10 mouse cellular contexts compared by ENCODE assay signal in genomic region chr11:102144957-102145470, GRCm38 (mm10). TPM values are rescaled to one million over a fixed set of nuclear protein-coding genes. Genes with fewer than 3 reads are reported as not detected.
DNase-seq lines count a peak whose midpoint lies in the region; ATAC-seq and TF ChIP-seq lines count a peak whose summit lies in the region.
"Had no signal": no experiment of that assay in that cellular context is flagged by ENCODE, and none has a peak within 500 bp of the region (broad histone marks: within the 10 kb centered on the region; RNA-seq: fewer than 3 reads in every experiment).

No protein-coding gene starts in this region.

- no peak for TF ChIP-seq CTCF in midbrain, postnatal 0 days (IDR thresholded peaks at IDR 0.05)

- H3K9ac ChIP-seq in kidney, embryonic 14.5 days (ENCODE audit: low read depth, low read length): 0 out of 2 replicates have a peak overlapping the region, but pooled peaks have one; percentile 23
- H3K9ac ChIP-seq in embryonic facial prominence, embryonic 11.5 days (replicated peaks; ENCODE audit: low read length): no peak overlapping the region
- H3K9ac ChIP-seq in intestine, embryonic 16.5 days (ENCODE audit: low read depth, low read length): peak overlapping the region; percentile 78
- 0 out of 2 replicates have a peak overlapping the region, but pooled peaks have one; percentile 13 for H3K9ac ChIP-seq in midbrain, postnatal 0 days (replicated peaks; ENCODE audit: low read length, poor library complexity, severe bottlenecking)

- no peak overlapping the region for H3K27ac ChIP-seq in kidney, embryonic 14.5 days (ENCODE audit: low read depth, low read length)
- H3K27ac ChIP-seq in embryonic facial prominence, embryonic 11.5 days (replicated peaks; ENCODE audit: low read depth, low read length): no peak overlapping the region
- H3K27ac ChIP-seq in intestine, embryonic 16.5 days (ENCODE audit: low read length): peak overlapping the region; percentile 89
- H3K27ac ChIP-seq in midbrain, postnatal 0 days (ENCODE audit: low read depth, low read length): no peak overlapping the region

- DNase-seq in kidney, postnatal 36 days: no peak
- no peak for DNase-seq in embryonic facial prominence, embryonic 11.5 days (ENCODE audit: low spot score)
- no peak for DNase-seq in midbrain, postnatal 0 days (ENCODE audit: low spot score)
- DNase-seq in right cerebral cortex, postnatal 36 days (ENCODE audit: low spot score in 2 of 2): no peak
- no peak for DNase-seq in gastrocnemius, postnatal 25 days
- no peak for DNase-seq in left cerebral cortex, adult 11 months (ENCODE audit: low spot score)
- DNase-seq: cerebellum, adult 9-10 months had no signal

- peak overlapping the region; percentile 34 for H3K4me3 ChIP-seq in kidney, embryonic 14.5 days (ENCODE audit: low read length)
- peak overlapping the region; percentile 24; the same call in 1 of the 2 replicates for H3K4me3 ChIP-seq in embryonic facial prominence, embryonic 11.5 days (ENCODE audit: low read depth, low read length)
- H3K4me3 ChIP-seq in intestine, embryonic 16.5 days (ENCODE audit: low read length): peak overlapping the region; percentile 61
- peak overlapping the region; percentile 21; the same call in 1 of the 2 replicates for H3K4me3 ChIP-seq in midbrain, postnatal 0 days (ENCODE audit: low read depth, low read length)

- WGBS in kidney, embryonic 14.5 days: 24% methylated on average over 13 of the region's 13 CpGs
- 27% methylated on average over 13 of the region's 13 CpGs for WGBS in embryonic facial prominence, embryonic 11.5 days
- WGBS in intestine, embryonic 16.5 days: 22% methylated on average over 13 of the region's 13 CpGs
- WGBS in midbrain, postnatal 0 days: 25% methylated on average over 13 of the region's 13 CpGs

- peaks cover 53% of the 10 kb centered on the region for H3K27me3 ChIP-seq in kidney, embryonic 14.5 days (ENCODE audit: control insufficient read depth, insufficient read depth, low read length)
- peaks cover 44% of the 10 kb centered on the region for H3K27me3 ChIP-seq in embryonic facial prominence, embryonic 11.5 days (ENCODE audit: control insufficient read depth, insufficient read depth, low read length)
- peaks cover 36% of the 10 kb centered on the region for H3K27me3 ChIP-seq in intestine, embryonic 16.5 days (replicated peaks; ENCODE audit: control insufficient read depth, insufficient read depth, low read length)
- H3K27me3 ChIP-seq in midbrain, postnatal 0 days (ENCODE audit: insufficient read depth, low read length): peaks cover 67% of the 10 kb centered on the region

- no peaks in the 10 kb centered on the region for H3K36me3 ChIP-seq in kidney, embryonic 14.5 days (ENCODE audit: control insufficient read depth, insufficient read depth, low read length)
- no peaks in the 10 kb centered on the region for H3K36me3 ChIP-seq in embryonic facial prominence, embryonic 11.5 days (replicated peaks; ENCODE audit: control insufficient read depth, insufficient read depth, low read depth, low read length)
- H3K36me3 ChIP-seq in intestine, embryonic 16.5 days (ENCODE audit: control insufficient read depth, insufficient read depth, low read length): no peaks in the 10 kb centered on the region
- no peaks in the 10 kb centered on the region for H3K36me3 ChIP-seq in midbrain, postnatal 0 days (ENCODE audit: insufficient read depth, low read length)

- peaks cover 11% of the 10 kb centered on the region for H3K4me1 ChIP-seq in kidney, embryonic 14.5 days (ENCODE audit: control insufficient read depth, insufficient read depth, low read length)
- H3K4me1 ChIP-seq in embryonic facial prominence, embryonic 11.5 days (ENCODE audit: control insufficient read depth, insufficient read depth, low read length): no peaks in the 10 kb centered on the region
- peaks cover 14% of the 10 kb centered on the region for H3K4me1 ChIP-seq in intestine, embryonic 16.5 days (ENCODE audit: control insufficient read depth, insufficient read depth, low read length)
- H3K4me1 ChIP-seq in midbrain, postnatal 0 days (ENCODE audit: insufficient read depth, low read length): no peaks in the 10 kb centered on the region; the same call in 1 of the 2 replicates

- no peaks in the 10 kb centered on the region for H3K9me3 ChIP-seq in kidney, embryonic 14.5 days (ENCODE audit: control insufficient read depth, low read length)
- H3K9me3 ChIP-seq in embryonic facial prominence, embryonic 11.5 days (replicated peaks; ENCODE audit: control insufficient read depth, low read length): no peaks in the 10 kb centered on the region
- no peaks in the 10 kb centered on the region for H3K9me3 ChIP-seq in intestine, embryonic 16.5 days (ENCODE audit: control insufficient read depth, low read length)
- no peaks in the 10 kb centered on the region for H3K9me3 ChIP-seq in midbrain, postnatal 0 days (ENCODE audit: low read length)

- H3K4me2 ChIP-seq in kidney, embryonic 14.5 days (replicated peaks; ENCODE audit: low read depth, low read length): peak overlapping the region; percentile 53
- H3K4me2 ChIP-seq in embryonic facial prominence, embryonic 11.5 days (ENCODE audit: low read depth, low read length): peak overlapping the region; percentile 43
- peak overlapping the region; percentile 60 for H3K4me2 ChIP-seq in intestine, embryonic 16.5 days (ENCODE audit: low read depth, low read length)
- peak overlapping the region; percentile 29 for H3K4me2 ChIP-seq in midbrain, postnatal 0 days (ENCODE audit: low read depth, low read length, poor library complexity, severe bottlenecking)

- ATAC-seq in kidney, embryonic 14.5 days (ENCODE audit: low FRiP score, low TSS enrichment): no peak; the same call in 1 of the 2 replicates
- no peak for ATAC-seq in embryonic facial prominence, embryonic 11.5 days (replicated peaks; ENCODE audit: insufficient number of reproducible peaks, low FRiP score, low TSS enrichment, low read depth)
- ATAC-seq in intestine, embryonic 16.5 days: peak; percentile 81
- no peak for ATAC-seq in midbrain, postnatal 0 days (ENCODE audit: low FRiP score)

RNA-seq across cellular contexts. Expression of gene Nags, which starts 0.3 kb away (rescaled TPM):
- 0.09 TPM in 1 of 2 replicates, not detected in the other for polyA plus RNA-seq in kidney, embryonic 14.5 days (2014; fragmentation: Nextera tagmentation; extraction: Ambion mirVana)
- polyA plus RNA-seq in embryonic facial prominence, embryonic 11.5 days (2014; fragmentation: Nextera tagmentation; extraction: Ambion mirVana): not detected in 2 replicates
- polyA plus RNA-seq in intestine, embryonic 16.5 days (2015; fragmentation: Nextera tagmentation; extraction: Ambion mirVana): 33.8 and 39.1 TPM in 2 replicates
- total RNA-seq in midbrain, postnatal 0 days (2014; rRNA removed): 0.14 and 0.16 TPM in 2 replicates
- 0.09 and 0.11 TPM in 2 replicates for polyA plus RNA-seq in midbrain, postnatal 0 days (2015; fragmentation: Nextera tagmentation; extraction: Ambion mirVana)
- total RNA-seq in gastrocnemius, postnatal 25 days (2021): not detected
- total RNA-seq: left cerebral cortex, adult 18-20 months had no signal

RNA-seq across cellular contexts. Expression of gene Tmem101, which starts 11.2 kb away (rescaled TPM):
- polyA plus RNA-seq in kidney, embryonic 14.5 days (2014; fragmentation: Nextera tagmentation; extraction: Ambion mirVana): 26.5 and 28.2 TPM in 2 replicates
- polyA plus RNA-seq in embryonic facial prominence, embryonic 11.5 days (2014; fragmentation: Nextera tagmentation; extraction: Ambion mirVana): 37.0 and 37.8 TPM in 2 replicates
- 23.4 and 26.0 TPM in 2 replicates for polyA plus RNA-seq in intestine, embryonic 16.5 days (2015; fragmentation: Nextera tagmentation; extraction: Ambion mirVana)
- 35.2 and 41.1 TPM in 2 replicates for total RNA-seq in midbrain, postnatal 0 days (2014; rRNA removed)
- 42.4 and 44.4 TPM in 2 replicates for polyA plus RNA-seq in midbrain, postnatal 0 days (2015; fragmentation: Nextera tagmentation; extraction: Ambion mirVana)
- 10 to 100 TPM in 1 of 2 experiments, 1 to 10 TPM in 1; 9.8 to 12.6 TPM for total RNA-seq in gastrocnemius, postnatal 25 days (2021)

RNA-seq across cellular contexts. Expression of gene Pyy, which starts 37.4 kb away (rescaled TPM):
- polyA plus RNA-seq in kidney, embryonic 14.5 days (2014; fragmentation: Nextera tagmentation; extraction: Ambion mirVana): not detected in 2 replicates
- not detected in 2 replicates for polyA plus RNA-seq in embryonic facial prominence, embryonic 11.5 days (2014; fragmentation: Nextera tagmentation; extraction: Ambion mirVana)
- polyA plus RNA-seq in intestine, embryonic 16.5 days (2015; fragmentation: Nextera tagmentation; extraction: Ambion mirVana): 62.9 and 67.0 TPM in 2 replicates
- total RNA-seq in midbrain, postnatal 0 days (2014; rRNA removed): not detected in 2 replicates
- not detected in 2 replicates for polyA plus RNA-seq in midbrain, postnatal 0 days (2015; fragmentation: Nextera tagmentation; extraction: Ambion mirVana)
- total RNA-seq in gastrocnemius, postnatal 25 days (2021): not detected
- total RNA-seq: left cerebral cortex, adult 18-20 months had no signal

RNA-seq across cellular contexts. Expression of gene Lsm12, which starts 40.1 kb away (rescaled TPM):
- polyA plus RNA-seq in kidney, embryonic 14.5 days (2014; fragmentation: Nextera tagmentation; extraction: Ambion mirVana): 93.9 and 106 TPM in 2 replicates
- 71.3 and 76.5 TPM in 2 replicates for polyA plus RNA-seq in embryonic facial prominence, embryonic 11.5 days (2014; fragmentation: Nextera tagmentation; extraction: Ambion mirVana)
- 87.9 and 115 TPM in 2 replicates for polyA plus RNA-seq in intestine, embryonic 16.5 days (2015; fragmentation: Nextera tagmentation; extraction: Ambion mirVana)
- 77.7 and 86.2 TPM in 2 replicates for total RNA-seq in midbrain, postnatal 0 days (2014; rRNA removed)
- polyA plus RNA-seq in midbrain, postnatal 0 days (2015; fragmentation: Nextera tagmentation; extraction: Ambion mirVana): 130 and 147 TPM in 2 replicates
- 10 to 100 TPM; 79.7 to 84.2 TPM for total RNA-seq in gastrocnemius, postnatal 25 days (2021)

RNA-seq across cellular contexts. Expression of gene Ppy, which starts 43.9 kb away (rescaled TPM):
- not detected in 2 replicates for polyA plus RNA-seq in kidney, embryonic 14.5 days (2014; fragmentation: Nextera tagmentation; extraction: Ambion mirVana)
- not detected in 2 replicates for polyA plus RNA-seq in embryonic facial prominence, embryonic 11.5 days (2014; fragmentation: Nextera tagmentation; extraction: Ambion mirVana)
- polyA plus RNA-seq in intestine, embryonic 16.5 days (2015; fragmentation: Nextera tagmentation; extraction: Ambion mirVana): 3.9 and 6.0 TPM in 2 replicates
- total RNA-seq in midbrain, postnatal 0 days (2014; rRNA removed): not detected in 2 replicates
- polyA plus RNA-seq in midbrain, postnatal 0 days (2015; fragmentation: Nextera tagmentation; extraction: Ambion mirVana): not detected in 2 replicates
- total RNA-seq in gastrocnemius, postnatal 25 days (2021): not detected
- total RNA-seq: left cerebral cortex, adult 18-20 months had no signal

Comparison
In these comparisons a context has a peak if more than half of its experiments do, and no peak if none do; other contexts are left out.
1. RNA of gene Nags, which starts 0.3 kb away (polyA plus RNA-seq): 33.8 to 39.1 TPM in intestine, embryonic 16.5 days; 0.09 to 0.11 TPM in midbrain, postnatal 0 days, 0.09 TPM in kidney, embryonic 14.5 days and not detected in embryonic facial prominence, embryonic 11.5 days; every median in the first group is over 10 times any median in the second.
2. RNA of gene Pyy, which starts 37.4 kb away (polyA plus RNA-seq): 62.9 to 67.0 TPM in intestine, embryonic 16.5 days; not detected in kidney, embryonic 14.5 days, not detected in embryonic facial prominence, embryonic 11.5 days and not detected in midbrain, postnatal 0 days; every median in the first group is over 10 times any median in the second.
3. Peak in every context shown above with its lines, with median percentiles within 50 percentile points of each other: H3K4me2 ChIP-seq and H3K4me3 ChIP-seq.